Mouse (Mus musculus) heart, adult 8-10 months (tissue): Measurements from ENCODE around the gene Macrod1. TPM values are rescaled to one million over a fixed set of nuclear protein-coding genes. Genes with fewer than 3 reads are reported as not detected.

Source experiments
- DNase-seq: peaks from one replicate; pipeline ENCODE4 v3.0.0; 2022; ENCODE audit warnings: low spot score
- total RNA-seq, 4 experiments: library from RNA; stranded (reverse); gene quantifications; 2 replicates each; pipeline ENCODE4 v1.2.4; 2022

Macrod1 gene
- total RNA-seq, 4 experiments from 2014 or later: 318 to 340 (median 328) TPM

GRCm38 (mm10) chr19:7113574-7113973 is 57.0 kb downstream of the Macrod1 start:
- DNase-seq: no peak

GRCm38 (mm10) chr19:7116038-7116731 is 59.6 kb downstream of the Macrod1 start:
- DNase-seq: no peak

- DNase-seq: no peak
Measured at GRCm38 (mm10) chr19:7117141-7117540, 60.5 kb downstream of the Macrod1 start.

GRCm38 (mm10) chr19:7117653-7118307 is 61.2 kb downstream of the Macrod1 start:
- DNase-seq: no peak

GRCm38 (mm10) chr19:7121252-7121651 is 64.6 kb downstream of the Macrod1 start:
- DNase-seq: no peak

GRCm38 (mm10) chr19:7122277-7122676 is 65.7 kb downstream of the Macrod1 start:
- peak; percentile 49 for DNase-seq

GRCm38 (mm10) chr19:7122698-7123306 is 66.2 kb downstream of the Macrod1 start:
- DNase-seq: no peak

GRCm38 (mm10) chr19:7125526-7126156 is 69.0 kb downstream of the Macrod1 start:
- DNase-seq: no peak

- no peak for DNase-seq
Measured at GRCm38 (mm10) chr19:7126209-7126608, 69.6 kb downstream of the Macrod1 start.

- DNase-seq: no peak
Measured at GRCm38 (mm10) chr19:7126933-7127332, 70.3 kb downstream of the Macrod1 start.

GRCm38 (mm10) chr19:7128551-7129475 is 72.2 kb downstream of the Macrod1 start:
- DNase-seq: no peak

GRCm38 (mm10) chr19:7130317-7130716 is 73.7 kb downstream of the Macrod1 start:
- no peak for DNase-seq

- DNase-seq: no peak
Measured at GRCm38 (mm10) chr19:7133436-7133835, 76.8 kb downstream of the Macrod1 start.

- DNase-seq: no peak
Measured at GRCm38 (mm10) chr19:7134631-7135091, 78.1 kb downstream of the Macrod1 start.

GRCm38 (mm10) chr19:7135525-7135924 is 78.9 kb downstream of the Macrod1 start:
- no peak for DNase-seq

- no peak for DNase-seq
Measured at GRCm38 (mm10) chr19:7136016-7136415, 79.4 kb downstream of the Macrod1 start.

GRCm38 (mm10) chr19:7136714-7137498 is 80.3 kb downstream of the Macrod1 start:
- no peak for DNase-seq

GRCm38 (mm10) chr19:7138327-7138726 is 81.7 kb downstream of the Macrod1 start:
- DNase-seq: no peak

- DNase-seq: no peak
Measured at GRCm38 (mm10) chr19:7139321-7139720, 82.7 kb downstream of the Macrod1 start.

- DNase-seq: no peak
Measured at GRCm38 (mm10) chr19:7140373-7140772, 83.8 kb downstream of the Macrod1 start.
